Mouse (Mus musculus) spleen, adult 2 months (tissue): ENCODE data around the gene Svs4. TPM values are rescaled to one million over a fixed set of nuclear protein-coding genes. Genes with fewer than 3 reads are reported as not detected.
"Not testable (repeated sequence)": the region's sequence is repeated elsewhere in the genome, so short reads cannot be mapped to it uniquely, and the experiment has no call there.

ENCODE experiments used
- DNase-seq, 2 experiments: peaks; one replicate each; pipeline versions ENCODE4 v3.0.0 to v3.0.0-alpha.2; 2012 to 2021; ENCODE audit warnings: low spot score in 2 of 2, low read depth in 1 of 2
- H3K27ac ChIP-seq: fragments of 200-500 bp; 2 replicates; pipeline ENCODE4 v1.5.1; 2012; ENCODE audit warnings: low read length, inconsistent platforms; ENCODE audit not compliant: insufficient read depth
- H3K27me3 ChIP-seq: fragments of 200-500 bp; 2 replicates; pipeline ENCODE4 v1.6.1; 2012; ENCODE audit warnings: mild to moderate bottlenecking, moderate library complexity, low read length, inconsistent platforms; ENCODE audit not compliant: control insufficient read depth, insufficient read depth
- H3K36me3 ChIP-seq: fragments of 200-500 bp; 2 replicates; pipeline ENCODE4 v1.6.1; 2012; ENCODE audit warnings: mild to moderate bottlenecking, low read length, inconsistent platforms; ENCODE audit not compliant: control insufficient read depth, insufficient read depth
- H3K4me1 ChIP-seq: fragments of 200-500 bp; 2 replicates; pipeline ENCODE4 v1.6.1; 2011; ENCODE audit warnings: inconsistent platforms; ENCODE audit not compliant: control insufficient read depth, insufficient read depth, insufficient read length
- H3K4me3 ChIP-seq: fragments of 200-500 bp; 2 replicates; pipeline ENCODE4 v1.5.1; 2011; ENCODE audit warnings: mild to moderate bottlenecking, inconsistent platforms; ENCODE audit not compliant: insufficient read depth, insufficient read length; ENCODE audit errors: extremely low read depth
- CTCF ChIP-seq: fragments of 200-500 bp; IDR thresholded peaks from 2 replicates; pipeline ENCODE4 v1.5.1; 2011; ENCODE audit warnings: mild to moderate bottlenecking, inconsistent platforms; ENCODE audit not compliant: insufficient read depth, insufficient read length, insufficient replicate concordance; ENCODE audit errors: extremely low read depth
- POLR2A ChIP-seq: fragments of 200-500 bp; IDR thresholded peaks from 2 replicates; pipeline ENCODE4 v1.6.1; 2011; ENCODE audit warnings: low read depth, low read length, inconsistent platforms
- WGBS: fragments of 180-500 bp; shearing (Covaris S2); methylation state at CpG from one replicate; pipeline ENCODE4 v1.1.7; 2018; 5-methylcytosine and 5-hydroxymethylcytosine counted together
- polyA plus RNA-seq: library from polyadenylated mRNA; depleted of rRNA; stranded (reverse); fragments of >200 nt; gene quantifications from 2 replicates; pipeline ENCODE4 v1.2.3, GENCODE M21; 2012; rRNA removed

The Svs4 gene
- not detected in 2 replicates for polyA plus RNA-seq

- 92% methylated on average over 4 of the region's 4 CpGs for WGBS
- TF ChIP-seq CTCF = no peak
- TF ChIP-seq POLR2A = no peak
- DNase-seq = no peak
Observed at GRCm38 (mm10) chr2:164278359-164278758, at the start of gene Svs4. Gene Svs4 (minus strand): TSS chr2:164278459.

GRCm38 (mm10) chr2:164320983-164321382 lies 42.7 kb upstream of the Svs4 start:
- no peak for TF ChIP-seq POLR2A
- no peak for TF ChIP-seq CTCF
- 87% methylated on average over 6 of the region's 6 CpGs for WGBS
- Histone ChIP-seq H3K27me3 (0 out of 2 replicates have a peak, but pooled peaks cover 2% of the 10 kb centered on the region), H3K4me1 (no peaks in the 10 kb centered on the region), H3K4me3 (no peak overlapping the region), H3K27ac (no peak overlapping the region), H3K36me3 (no peaks in the 10 kb centered on the region)
- no peak for DNase-seq

More at GRCm38 (mm10) chr2:164278359-164278758, at the start of gene Svs4:
- no peaks in the 10 kb centered on the region for H3K27me3 ChIP-seq
- H3K36me3 ChIP-seq = no peaks in the 10 kb centered on the region
- no peaks in the 10 kb centered on the region for H3K4me1 ChIP-seq
- H3K4me3 ChIP-seq = no peak within 1 kb of the TSS
- no peak within 1 kb of the TSS for H3K27ac ChIP-seq

- H3K27me3 ChIP-seq = not testable (repeated sequence)
Observed at GRCm38 (mm10) chr2:164316451-164316850, 38.2 kb upstream of the Svs4 start, which contains the start of gene Svs6. Gene Svs6 (plus strand): TSS chr2:164316751.

GRCm38 (mm10) chr2:164315460-164315859 lies 37.2 kb upstream of the Svs4 start:
- not testable (repeated sequence) for H3K27me3 ChIP-seq, H3K27ac ChIP-seq, H3K4me1 ChIP-seq, H3K4me3 ChIP-seq, H3K36me3 ChIP-seq, DNase-seq

More at GRCm38 (mm10) chr2:164316451-164316850, 38.2 kb upstream of the Svs4 start, which contains the start of gene Svs6:
- WGBS = 89% methylated on average over 1 of the region's 1 CpGs
- H3K27ac ChIP-seq, H3K4me1 ChIP-seq, H3K36me3 ChIP-seq, H3K4me3 ChIP-seq, DNase-seq: not testable (repeated sequence)

GRCm38 (mm10) chr2:164312599-164312998 lies 34.3 kb upstream of the Svs4 start:
- DNase-seq = no peak
- 83% methylated on average over 5 of the region's 5 CpGs for WGBS
- no peak overlapping the region for H3K27ac ChIP-seq
- H3K36me3 ChIP-seq = no peaks in the 10 kb centered on the region
- H3K4me3 ChIP-seq = no peak overlapping the region
- no peak for TF ChIP-seq CTCF
- no peak for TF ChIP-seq POLR2A
- H3K4me1 ChIP-seq = no peaks in the 10 kb centered on the region
- H3K27me3 ChIP-seq = no peaks in the 10 kb centered on the region

- H3K27ac ChIP-seq, H3K36me3 ChIP-seq, H3K27me3 ChIP-seq, H3K4me3 ChIP-seq, H3K4me1 ChIP-seq, DNase-seq: not testable (repeated sequence)
- WGBS = 71% methylated on average over 1 of the region's 1 CpGs
Observed at GRCm38 (mm10) chr2:164288968-164289367, 10.7 kb upstream of the Svs4 start, which contains the start of gene Svs3a. Gene Svs3a (plus strand): TSS chr2:164289268.

- DNase-seq, H3K27me3 ChIP-seq, H3K27ac ChIP-seq, H3K36me3 ChIP-seq, H3K4me1 ChIP-seq, H3K4me3 ChIP-seq: not testable (repeated sequence)
- 85% methylated on average over 1 of the region's 1 CpGs for WGBS
Observed at GRCm38 (mm10) chr2:164256540-164256939, 21.7 kb downstream of the Svs4 start, which contains the start of gene Svs3b. Gene Svs3b (minus strand): TSS chr2:164256640.

GRCm38 (mm10) chr2:164238366-164238765 lies 39.9 kb downstream of the Svs4 start, which contains the start of gene Svs2:
Gene Svs2 (minus strand): TSS chr2:164238466.
- H3K4me3 ChIP-seq = no peak within 1 kb of the TSS
- TF ChIP-seq CTCF = no peak
- TF ChIP-seq POLR2A = no peak
- no peaks in the 10 kb centered on the region for H3K36me3 ChIP-seq
- H3K27ac ChIP-seq = no peak within 1 kb of the TSS
- no peaks in the 10 kb centered on the region for H3K27me3 ChIP-seq
- no peaks in the 10 kb centered on the region for H3K4me1 ChIP-seq
- DNase-seq = no peak
- WGBS = 73% methylated on average over 3 of the region's 3 CpGs
